Mouse (Mus musculus): ENCODE results near the gene Gm1604a.
"Not testable (repeated sequence)": the region's sequence is repeated elsewhere in the genome, so short reads cannot be mapped to it uniquely, and the experiment has no call there.

Gm1604a gene

DNA sequence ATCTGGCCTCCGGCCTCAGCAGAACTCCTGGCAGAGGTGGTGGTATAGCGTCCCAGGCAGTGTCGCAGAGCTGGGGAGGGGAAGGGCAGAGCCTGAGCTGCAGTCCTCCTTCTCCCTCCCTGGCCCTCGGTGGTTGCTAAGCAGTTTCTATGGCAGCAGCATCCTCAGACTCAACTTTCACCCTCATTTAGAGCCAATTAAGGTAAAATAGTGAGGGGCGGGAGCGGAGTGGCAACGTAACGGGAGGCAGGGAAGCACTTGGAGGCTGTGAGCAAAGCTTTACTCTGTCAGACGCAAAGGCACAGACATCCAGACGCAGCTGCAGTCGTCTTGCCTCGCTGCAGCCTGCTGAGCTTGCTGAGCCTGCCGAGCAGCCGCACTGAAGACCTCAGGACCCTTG, at the start of gene Gm1604a:
Gm1604a (plus strand) TSS at position 312 of the 400 bp plus-strand sequence.
- not testable (repeated sequence) for DNase-seq

GRCm38 (mm10) chr17:6978287-6979248, 46.8 kb upstream of the Gm1604a start, which contains the start of gene Gm49721:
Gene Gm49721, plus strand, starts transcription at chr17:6978904.
- DNase-seq = peak; percentile 41 to 42

GRCm38 (mm10) chr17:6979380-6979779, 46.0 kb upstream of the Gm1604a start:
- DNase-seq = not testable (repeated sequence)

- DNase-seq = not testable (repeated sequence)
These were observed 45.2 kb upstream of the Gm1604a start for GRCm38 (mm10) chr17:6980144-6980543.

DNA sequence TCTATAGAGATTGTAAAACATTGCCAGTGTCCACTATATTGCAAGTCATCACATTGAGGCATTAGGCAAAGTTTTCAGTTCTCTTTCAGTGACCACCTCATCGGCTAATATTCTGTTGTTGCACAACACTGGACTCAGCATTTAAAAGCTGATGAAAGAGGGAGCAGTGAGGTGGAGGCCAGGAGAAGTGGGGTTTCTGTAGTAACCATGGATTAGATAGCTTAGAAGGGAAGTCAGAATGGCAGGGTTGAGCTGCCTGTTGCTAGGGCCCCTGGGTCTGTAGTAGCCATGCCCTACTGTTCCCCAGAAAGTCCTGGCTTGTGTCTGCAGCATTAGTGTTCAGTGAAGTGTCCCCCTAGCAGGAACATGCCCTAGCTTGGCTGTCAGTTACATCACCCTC, 39.2 kb upstream of the Gm1604a start:
- not testable (repeated sequence) for DNase-seq

DNA sequence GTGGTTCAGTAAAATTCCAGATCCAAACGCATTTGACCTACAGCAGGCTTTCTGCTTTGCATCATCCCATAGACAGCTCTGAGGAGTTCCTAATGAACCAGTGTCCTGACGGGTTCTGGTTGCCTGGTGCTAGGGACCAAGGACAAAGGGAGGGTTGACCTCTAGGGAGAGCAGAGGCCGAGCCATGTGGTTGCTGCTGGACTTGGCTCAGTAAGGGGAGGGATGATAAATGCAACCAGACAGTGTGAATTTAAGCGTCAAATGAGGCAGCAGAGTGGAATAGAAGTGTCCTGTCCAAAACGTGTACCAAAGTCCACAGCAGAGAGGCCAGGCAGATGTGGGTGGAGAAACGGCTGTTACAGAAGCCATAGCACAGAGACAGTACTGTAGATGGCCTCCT, 29.9 kb upstream of the Gm1604a start:
- not testable (repeated sequence) for DNase-seq

- not testable (repeated sequence) for DNase-seq
These were observed 28.5 kb upstream of the Gm1604a start for GRCm38 (mm10) chr17:6996826-6997225.

DNA sequence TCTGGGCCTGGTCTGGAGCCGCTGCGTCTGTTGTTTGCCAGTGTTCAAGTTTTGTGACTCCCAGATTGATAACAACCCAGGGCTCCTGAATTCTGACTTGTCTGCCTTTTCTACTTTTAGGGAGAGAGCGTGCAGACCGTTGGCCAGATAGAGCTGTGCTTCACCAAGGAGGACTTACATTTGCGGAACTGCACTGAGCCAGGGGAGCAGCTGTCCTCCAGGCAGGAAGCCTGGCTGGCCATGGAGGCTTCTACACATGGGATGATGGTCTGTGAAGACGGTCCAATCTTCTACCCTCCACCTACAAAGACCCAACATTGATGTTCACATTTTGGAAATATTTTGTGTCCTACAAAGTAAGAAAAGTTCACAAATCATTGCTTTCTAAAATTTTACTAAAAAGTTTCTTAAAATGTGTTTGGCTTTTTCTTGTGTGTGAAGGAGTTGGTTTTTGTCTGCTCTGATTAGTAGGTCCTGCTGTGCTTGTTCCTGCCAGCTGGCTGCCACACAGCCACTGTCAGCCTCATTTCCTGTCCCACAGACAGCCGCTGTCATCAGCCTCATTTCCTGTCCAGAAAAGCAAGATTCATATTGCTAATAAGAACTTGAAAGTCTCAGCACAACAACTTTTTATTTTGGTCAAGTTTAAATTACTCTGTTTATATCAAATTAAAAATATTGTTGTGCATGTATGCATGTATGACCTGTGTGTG, 27.4 kb upstream of the Gm1604a start:
- not testable (repeated sequence) for DNase-seq

GRCm38 (mm10) chr17:7001790-7002585, 23.4 kb upstream of the Gm1604a start:
- not testable (repeated sequence) for DNase-seq

GRCm38 (mm10) chr17:7003392-7003791, 22.0 kb upstream of the Gm1604a start:
- not testable (repeated sequence) for DNase-seq

GRCm38 (mm10) chr17:7005646-7006045, 19.7 kb upstream of the Gm1604a start:
- DNase-seq = not testable (repeated sequence)

- not testable (repeated sequence) for DNase-seq
These were observed 16.5 kb upstream of the Gm1604a start for GRCm38 (mm10) chr17:7008885-7009284.

GRCm38 (mm10) chr17:7009440-7009839, 15.9 kb upstream of the Gm1604a start:
- not testable (repeated sequence) for DNase-seq

DNA sequence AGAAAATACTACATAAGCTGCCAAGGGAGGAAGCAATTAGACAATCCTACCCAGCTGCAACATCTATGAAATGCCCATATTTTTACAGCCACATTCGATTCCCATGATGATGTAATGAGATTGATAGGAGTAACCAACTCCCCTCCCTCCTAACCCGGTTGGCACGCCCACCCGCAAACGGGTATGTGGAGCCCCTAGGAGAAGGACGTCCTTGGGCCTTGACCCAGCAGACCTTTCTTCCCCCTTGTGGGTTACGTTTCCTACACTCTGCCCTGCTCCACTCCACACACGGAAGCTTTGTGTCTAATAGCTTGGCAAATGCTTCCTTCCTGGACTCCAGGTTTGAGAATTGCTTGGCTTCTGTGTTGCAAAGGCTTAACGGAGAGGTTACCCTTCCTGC, 15.5 kb upstream of the Gm1604a start:
- DNase-seq = not testable (repeated sequence)

- DNase-seq = not testable (repeated sequence)
These were observed 11.2 kb upstream of the Gm1604a start for GRCm38 (mm10) chr17:7014190-7014589.

DNA sequence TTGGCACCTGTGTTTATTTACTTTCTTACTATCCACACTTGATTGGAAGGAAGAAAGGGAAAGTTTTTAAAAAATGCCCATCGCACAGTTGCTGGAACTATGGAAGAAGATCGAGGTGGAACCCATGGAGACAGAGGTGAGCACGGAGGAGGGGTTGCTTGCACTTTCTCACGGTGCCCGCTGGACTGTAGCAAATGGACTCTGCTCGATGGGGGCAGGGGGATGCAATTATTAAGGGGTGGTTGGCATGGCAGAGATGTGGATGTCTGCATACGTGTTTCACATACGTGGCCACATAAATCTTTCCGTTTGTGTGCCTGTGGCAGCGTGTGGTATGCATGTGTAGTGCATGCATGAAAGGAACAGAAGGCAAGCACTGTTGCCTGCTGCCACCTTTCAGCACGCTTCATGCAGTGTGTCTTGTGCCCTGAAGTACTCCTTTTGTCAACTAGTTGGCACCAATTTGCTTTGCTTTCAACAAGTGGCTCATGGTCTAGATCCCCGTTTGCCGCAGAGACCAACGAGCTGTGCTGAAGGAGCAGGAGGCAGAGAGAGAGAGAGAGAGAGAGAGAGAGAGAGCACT, 487 bp downstream of the Gm1604a start:
- DNase-seq = not testable (repeated sequence)

GRCm38 (mm10) chr17:7030204-7030603, 4.8 kb downstream of the Gm1604a start:
- DNase-seq = not testable (repeated sequence)

DNA sequence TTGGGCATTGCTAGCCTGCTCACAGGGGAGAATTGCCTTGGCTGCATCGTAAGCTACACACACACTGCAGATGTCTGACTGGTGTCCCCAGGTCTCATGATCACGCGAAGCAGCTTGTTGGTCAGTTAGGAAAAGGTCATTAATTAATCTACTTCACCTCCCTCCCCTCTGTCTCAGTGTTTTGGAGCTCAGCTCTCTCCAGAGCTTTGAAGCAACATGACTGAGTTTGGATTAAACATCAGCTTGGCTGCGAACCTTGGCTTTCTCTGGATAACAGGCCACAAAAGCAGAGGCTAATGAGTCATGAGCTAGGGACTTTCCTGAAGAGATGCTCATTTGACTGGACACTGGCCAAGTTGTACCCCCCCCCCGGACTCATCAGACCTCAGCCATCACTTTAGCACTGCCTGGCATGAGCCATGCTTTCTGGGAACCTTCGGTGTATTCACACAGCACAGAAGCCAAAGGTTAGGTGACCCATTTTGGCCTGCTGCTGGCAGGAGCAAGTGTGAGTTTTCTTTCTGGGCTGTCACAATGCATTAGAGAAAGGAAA, 5.3 kb downstream of the Gm1604a start:
- DNase-seq = not testable (repeated sequence)

- DNase-seq = not testable (repeated sequence)
These were observed 8.1 kb downstream of the Gm1604a start for GRCm38 (mm10) chr17:7033192-7034166.

DNA sequence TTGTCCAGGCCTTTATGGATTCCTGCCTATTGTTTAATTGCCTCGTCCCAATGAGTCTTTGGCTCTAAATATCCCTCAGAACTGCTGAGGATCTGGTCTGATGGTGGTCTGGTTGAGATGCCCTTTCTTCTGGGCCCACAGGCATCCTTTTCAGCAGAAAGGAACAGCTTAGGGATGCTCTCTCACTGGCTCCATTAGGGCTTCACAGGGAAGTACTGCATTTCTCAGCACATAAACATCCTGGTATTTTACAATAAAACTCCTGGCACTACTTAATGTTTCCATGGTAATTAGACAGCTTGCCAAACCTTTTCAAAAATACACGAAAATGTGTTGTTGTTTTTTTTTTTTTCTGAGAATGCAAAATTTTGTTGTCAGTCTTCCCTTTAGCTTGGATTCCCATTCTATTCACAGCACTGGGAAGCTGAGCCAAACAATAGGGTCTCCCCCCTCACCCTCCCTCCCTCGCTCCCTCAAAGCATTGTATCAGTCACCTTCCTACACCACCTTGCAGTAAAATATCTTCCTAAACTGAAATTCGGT, 43.7 kb downstream of the Gm1604a start:
- not testable (repeated sequence) for DNase-seq
